Mouse (Mus musculus): ENCODE results near the gene Six5. TPM values are rescaled to one million over a fixed set of nuclear protein-coding genes. Genes with fewer than 3 reads are reported as not detected.

Six5 gene
- polyA plus RNA-seq, 1 experiment = 3.5 TPM

DNA sequence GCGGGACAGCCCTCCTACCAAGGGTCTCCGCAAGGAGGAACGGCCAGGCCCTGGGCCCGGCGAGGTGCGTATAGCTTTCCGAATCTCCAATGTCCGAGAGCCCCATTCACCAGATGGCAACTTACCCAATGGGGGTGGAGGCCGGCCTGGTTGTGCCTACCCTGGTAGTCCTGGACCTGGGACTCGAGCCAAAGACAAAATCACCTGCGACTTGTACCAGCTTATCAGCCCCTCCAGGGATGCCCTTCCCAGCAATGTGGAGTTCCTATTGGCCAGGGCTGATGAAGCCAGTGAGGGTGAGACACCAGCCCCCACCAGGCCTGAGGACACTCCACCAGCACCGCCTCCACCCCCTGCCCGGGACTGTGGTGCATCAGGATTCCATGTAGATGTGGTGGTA lies 41.8 kb downstream of the Six5 start:
- H3K4me1 ChIP-seq (ENCODE audit: control insufficient read depth, insufficient read depth, low read length) = peaks cover 8% of the 10 kb centered on the region
- no peak overlapping the region for H3K27ac ChIP-seq (ENCODE audit: insufficient read depth, low read length)
- H3K4me3 ChIP-seq (replicated peaks; ENCODE audit: insufficient read depth, low read depth, low read length) = no peak overlapping the region
- no peak for DNase-seq
- H3K27me3 ChIP-seq (ENCODE audit: control insufficient read depth, insufficient read depth, low read length) = no peaks in the 10 kb centered on the region
- TF ChIP-seq POLR2A (IDR thresholded peaks at IDR 0.05; ENCODE audit: borderline replicate concordance, insufficient read depth, low read length) (no peak), CTCF (IDR thresholded peaks at IDR 0.05; ENCODE audit: borderline replicate concordance, insufficient read depth, low read depth, low read length) (no peak)
- WGBS = 73% methylated on average over 13 of the region's 13 CpGs

DNA sequence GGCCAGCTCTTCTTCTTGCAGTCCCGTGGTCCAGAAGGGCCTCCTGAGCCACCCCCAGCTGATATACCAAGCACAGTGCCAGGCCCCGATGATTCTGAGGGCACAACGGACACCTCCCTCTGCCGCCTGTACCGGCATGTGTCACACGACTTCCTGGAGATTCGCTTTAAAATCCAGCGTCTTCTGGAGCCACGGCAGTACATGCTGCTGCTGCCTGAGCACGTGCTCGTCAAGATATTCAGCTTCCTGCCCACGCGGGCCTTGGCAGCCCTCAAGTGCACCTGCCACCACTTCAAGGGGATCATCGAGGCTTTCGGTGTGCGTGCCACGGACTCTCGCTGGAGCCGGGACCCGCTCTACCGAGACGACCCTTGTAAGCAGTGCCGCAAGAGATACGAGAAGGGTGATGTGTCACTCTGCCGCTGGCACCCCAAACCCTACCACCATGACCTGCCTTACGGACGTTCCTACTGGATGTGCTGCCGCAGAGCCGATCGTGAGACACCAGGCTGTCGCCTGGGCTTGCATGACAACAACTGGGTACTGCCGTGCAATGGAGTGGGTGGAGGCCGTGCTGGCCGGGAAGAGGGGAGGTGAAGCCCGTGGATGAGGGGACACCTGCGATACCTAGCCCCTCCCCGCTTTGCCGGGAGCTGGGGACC lies 42.4 kb downstream of the Six5 start:
- peaks cover 8% of the 10 kb centered on the region for H3K4me1 ChIP-seq (ENCODE audit: control insufficient read depth, insufficient read depth, low read length)
- no peak for TF ChIP-seq POLR2A (IDR thresholded peaks at IDR 0.05; ENCODE audit: borderline replicate concordance, insufficient read depth, low read length)
- 65% methylated on average over 38 of the region's 38 CpGs for WGBS
- no peaks in the 10 kb centered on the region for H3K27me3 ChIP-seq (ENCODE audit: control insufficient read depth, insufficient read depth, low read length)
- DNase-seq = no peak
- H3K4me3 ChIP-seq (replicated peaks; ENCODE audit: insufficient read depth, low read depth, low read length) = no peak overlapping the region
- no peak overlapping the region for H3K27ac ChIP-seq (ENCODE audit: insufficient read depth, low read length)

DNA sequence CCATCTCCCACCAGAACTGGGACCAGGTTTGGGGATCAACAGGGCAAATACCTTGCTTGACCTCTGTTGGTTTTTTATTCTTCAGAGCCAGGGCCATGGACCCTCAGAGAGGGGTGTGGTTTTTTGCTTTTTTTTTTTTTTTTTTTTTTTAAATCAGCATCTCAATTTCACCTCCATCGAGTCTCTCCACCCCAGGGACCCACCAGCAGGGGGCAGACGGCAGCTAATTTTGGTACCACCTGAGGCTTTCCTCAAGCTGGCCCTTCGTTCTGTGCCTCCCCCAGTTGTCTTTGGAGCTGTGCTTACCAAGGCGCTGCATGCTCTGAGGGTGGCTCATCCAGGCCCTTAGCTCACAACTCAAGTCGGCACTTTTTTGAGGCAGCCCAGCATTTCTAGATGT lies 43.0 kb downstream of the Six5 start:
- Histone ChIP-seq H3K4me1 (ENCODE audit: control insufficient read depth, insufficient read depth, low read length) (peaks cover 8% of the 10 kb centered on the region), H3K27ac (ENCODE audit: insufficient read depth, low read length) (no peak overlapping the region), H3K27me3 (ENCODE audit: control insufficient read depth, insufficient read depth, low read length) (no peaks in the 10 kb centered on the region), H3K4me3 (replicated peaks; ENCODE audit: insufficient read depth, low read depth, low read length) (no peak overlapping the region)
- DNase-seq = peak in 1 of 2 experiments; percentile 48
- 37% methylated on average over 5 of the region's 5 CpGs for WGBS
- TF ChIP-seq POLR2A (IDR thresholded peaks at IDR 0.05; ENCODE audit: borderline replicate concordance, insufficient read depth, low read length) (no peak), CTCF (IDR thresholded peaks at IDR 0.05; ENCODE audit: borderline replicate concordance, insufficient read depth, low read depth, low read length) (peak; percentile 36; the same call in 1 of the 2 replicates)

DNA sequence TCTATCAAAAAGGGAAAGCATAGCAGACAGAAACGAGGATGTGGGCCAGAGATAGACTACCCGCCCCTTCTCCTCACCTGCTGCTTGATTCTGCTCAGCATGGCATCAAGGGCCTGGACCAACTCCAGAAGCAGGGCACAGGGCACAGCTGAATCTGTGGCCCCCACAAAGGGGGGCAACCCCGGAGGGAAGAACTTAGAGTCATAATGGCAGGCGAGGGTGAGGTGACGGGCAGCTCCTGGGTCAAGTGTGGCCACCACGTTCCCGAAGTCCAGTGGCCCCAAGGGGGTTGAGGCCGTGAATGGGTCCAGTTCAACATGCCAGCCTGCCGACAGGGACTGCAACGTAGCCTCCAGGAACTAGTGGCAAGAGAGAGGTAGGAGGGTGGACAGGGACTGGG lies 52.4 kb downstream of the Six5 start:
- TF ChIP-seq POLR2A (IDR thresholded peaks at IDR 0.05; ENCODE audit: borderline replicate concordance, insufficient read depth, low read length) = no peak
- no peak for TF ChIP-seq CTCF (IDR thresholded peaks at IDR 0.05; ENCODE audit: borderline replicate concordance, insufficient read depth, low read depth, low read length)
- Histone ChIP-seq H3K4me3 (replicated peaks; ENCODE audit: insufficient read depth, low read depth, low read length) (no peak overlapping the region), H3K4me1 (ENCODE audit: control insufficient read depth, insufficient read depth, low read length) (peaks cover 9% of the 10 kb centered on the region), H3K27ac (ENCODE audit: insufficient read depth, low read length) (no peak overlapping the region), H3K27me3 (ENCODE audit: control insufficient read depth, insufficient read depth, low read length) (no peaks in the 10 kb centered on the region)
- 59% methylated on average over 10 of the region's 10 CpGs for WGBS
- DNase-seq = no peak

DNA sequence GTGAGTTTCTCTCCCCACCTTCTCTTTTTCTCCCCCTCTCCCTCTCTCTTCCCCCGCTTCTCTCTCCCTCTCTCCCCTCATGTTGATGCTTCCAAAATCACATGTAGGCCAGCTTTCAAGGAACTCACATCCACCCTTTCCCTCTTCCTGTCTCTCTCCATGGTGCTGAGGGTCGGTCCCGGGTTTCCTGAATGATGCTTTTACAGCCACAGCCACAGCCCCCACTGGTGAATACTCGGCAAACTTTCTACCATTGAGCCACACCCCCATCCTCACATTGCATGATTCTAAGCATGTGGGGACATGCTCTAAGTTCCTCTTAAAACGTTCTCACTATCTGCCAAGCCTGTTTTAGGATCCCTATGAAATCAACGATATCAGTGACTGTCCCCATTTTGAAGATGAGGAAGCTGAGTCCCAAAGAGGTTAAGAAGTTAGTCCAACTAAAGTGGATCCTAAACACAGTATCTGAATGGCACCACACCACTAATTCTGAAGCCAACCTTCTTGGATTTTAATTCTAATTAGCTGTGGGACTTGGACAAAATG lies 53.2 kb downstream of the Six5 start:
- H3K4me3 ChIP-seq (replicated peaks; ENCODE audit: insufficient read depth, low read depth, low read length) = no peak overlapping the region

More for the DNA sequence above, 53.2 kb downstream of the Six5 start:
- peaks cover 9% of the 10 kb centered on the region for H3K4me1 ChIP-seq (ENCODE audit: control insufficient read depth, insufficient read depth, low read length)
- 56% methylated on average over 6 of the region's 6 CpGs for WGBS
- TF ChIP-seq POLR2A (IDR thresholded peaks at IDR 0.05; ENCODE audit: borderline replicate concordance, insufficient read depth, low read length) (no peak), CTCF (IDR thresholded peaks at IDR 0.05; ENCODE audit: borderline replicate concordance, insufficient read depth, low read depth, low read length) (no peak)
- no peak for DNase-seq
- no peak overlapping the region for H3K27ac ChIP-seq (ENCODE audit: insufficient read depth, low read length)
- H3K27me3 ChIP-seq (ENCODE audit: control insufficient read depth, insufficient read depth, low read length) = no peaks in the 10 kb centered on the region

Other genes starting within 250 kb of the Six5 start
- 17.3 TPM in 2 replicates for gene Pglyrp1, start 223.3 kb upstream of the Six5 start, polyA plus RNA-seq (2012; rRNA removed)
- 16.3 and 17.6 TPM in 2 replicates for gene Ccdc61, start 184.2 kb upstream of the Six5 start, polyA plus RNA-seq (2012; rRNA removed)
- gene Nova2, start 168.7 kb upstream of the Six5 start, polyA plus RNA-seq (2012; rRNA removed) = 12.8 and 14.5 TPM in 2 replicates
- gene Nanos2, start 107.2 kb upstream of the Six5 start, polyA plus RNA-seq (2012; rRNA removed) = 2.0 and 2.7 TPM in 2 replicates
- 52.6 and 55.3 TPM in 2 replicates for gene Mypop, start 103.3 kb upstream of the Six5 start, polyA plus RNA-seq (2012; rRNA removed)
- 37.7 and 41.5 TPM in 2 replicates for gene Irf2bp1, start 90.5 kb upstream of the Six5 start, polyA plus RNA-seq (2012; rRNA removed)
- not detected in 2 replicates for gene Foxa3, start 71.1 kb upstream of the Six5 start, polyA plus RNA-seq (2012; rRNA removed)
- gene Sympk, start 70.2 kb upstream of the Six5 start, polyA plus RNA-seq (2012; rRNA removed) = 112 and 113 TPM in 2 replicates
- gene Rsph6a, start 39.9 kb upstream of the Six5 start, polyA plus RNA-seq (2012; rRNA removed) = 0.10 TPM in 1 of 2 replicates, not detected in the other
- 116 and 117 TPM in 2 replicates for gene Dmwd, start 18.4 kb upstream of the Six5 start, polyA plus RNA-seq (2012; rRNA removed)
- 38.9 and 40.1 TPM in 2 replicates for gene Dmpk, start 10.7 kb upstream of the Six5 start, polyA plus RNA-seq (2012; rRNA removed)
- gene Gm4969, start 23.8 kb downstream of the Six5 start, polyA plus RNA-seq (2012; rRNA removed) = 0.80 and 0.90 TPM in 2 replicates
- gene Fbxo46, start 25.3 kb downstream of the Six5 start, polyA plus RNA-seq (2012; rRNA removed) = 7.6 and 7.9 TPM in 2 replicates
- 15.7 TPM in 2 replicates for gene Qpctl, start 54.7 kb downstream of the Six5 start, polyA plus RNA-seq (2012; rRNA removed)
- 87.1 and 88.8 TPM in 2 replicates for gene Snrpd2, start 55.1 kb downstream of the Six5 start, polyA plus RNA-seq (2012; rRNA removed)
- gene Gipr, start 71.5 kb downstream of the Six5 start, polyA plus RNA-seq (2012; rRNA removed) = 1.9 and 2.6 TPM in 2 replicates
- gene Eml2, start 81.8 kb downstream of the Six5 start, polyA plus RNA-seq (2012; rRNA removed) = 148 and 176 TPM in 2 replicates
- gene Gpr4, start 117.9 kb downstream of the Six5 start, polyA plus RNA-seq (2012; rRNA removed) = 4.3 and 5.1 TPM in 2 replicates
- gene Opa3, start 133.7 kb downstream of the Six5 start, polyA plus RNA-seq (2012; rRNA removed) = 39.1 and 40.1 TPM in 2 replicates
- gene Vasp, start 177.2 kb downstream of the Six5 start, polyA plus RNA-seq (2012; rRNA removed) = 30.8 and 32.9 TPM in 2 replicates
- 1.1 and 2.0 TPM in 2 replicates for gene Ppm1n, start 185.5 kb downstream of the Six5 start, polyA plus RNA-seq (2012; rRNA removed)
- gene Rtn2, start 188.0 kb downstream of the Six5 start, polyA plus RNA-seq (2012; rRNA removed) = 96.9 and 101 TPM in 2 replicates
- 0.67 and 0.71 TPM in 2 replicates for gene Fosb, start 215.5 kb downstream of the Six5 start, polyA plus RNA-seq (2012; rRNA removed)